Mouse (Mus musculus) v-Abl transformed pro-B cells (cell line): ENCODE data around the gene Mlycd.
"Not testable (repeated sequence)": the region's sequence is repeated elsewhere in the genome, so short reads cannot be mapped to it uniquely, and the experiment has no call there.

ENCODE experiments used
- in situ Hi-C, 2 experiments: fragments of 400-800 bp; cut with MboI; formaldehyde crosslinking; loops; one replicate each; pipeline ENCODE4 v1.15.1; 2025; ENCODE audit not compliant: unreplicated experiment in 2 of 2

Mlycd gene

DNA sequence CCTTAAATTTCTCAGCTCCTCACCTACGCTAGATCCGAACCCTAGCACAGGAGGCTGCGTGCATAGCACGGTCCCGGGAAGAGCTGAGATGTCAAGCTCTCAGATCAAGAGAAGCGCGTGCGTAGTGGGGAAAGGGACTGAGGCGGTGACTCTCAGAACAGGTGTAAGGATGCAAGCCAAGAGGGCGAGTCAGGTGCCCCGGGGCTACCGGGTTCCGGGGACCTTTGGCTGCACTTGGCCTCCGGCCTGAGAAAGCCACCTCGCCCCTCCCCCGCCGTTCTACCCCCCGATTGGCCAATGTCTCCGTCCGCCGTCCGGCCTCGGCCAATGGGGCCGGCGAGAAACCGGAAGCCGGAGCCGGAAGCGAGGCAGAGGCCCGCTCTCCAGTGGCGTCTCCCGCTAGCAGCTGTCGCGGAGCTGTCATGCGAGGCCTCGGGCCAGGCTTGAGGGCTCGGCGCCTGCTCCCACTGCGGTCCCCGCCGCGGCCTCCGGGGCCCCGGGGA lies at the start of gene Mlycd:
Mlycd (plus strand) TSS at position 355 of the 503 bp plus-strand sequence.
- in situ Hi-C loops = no loop called here

DNA sequence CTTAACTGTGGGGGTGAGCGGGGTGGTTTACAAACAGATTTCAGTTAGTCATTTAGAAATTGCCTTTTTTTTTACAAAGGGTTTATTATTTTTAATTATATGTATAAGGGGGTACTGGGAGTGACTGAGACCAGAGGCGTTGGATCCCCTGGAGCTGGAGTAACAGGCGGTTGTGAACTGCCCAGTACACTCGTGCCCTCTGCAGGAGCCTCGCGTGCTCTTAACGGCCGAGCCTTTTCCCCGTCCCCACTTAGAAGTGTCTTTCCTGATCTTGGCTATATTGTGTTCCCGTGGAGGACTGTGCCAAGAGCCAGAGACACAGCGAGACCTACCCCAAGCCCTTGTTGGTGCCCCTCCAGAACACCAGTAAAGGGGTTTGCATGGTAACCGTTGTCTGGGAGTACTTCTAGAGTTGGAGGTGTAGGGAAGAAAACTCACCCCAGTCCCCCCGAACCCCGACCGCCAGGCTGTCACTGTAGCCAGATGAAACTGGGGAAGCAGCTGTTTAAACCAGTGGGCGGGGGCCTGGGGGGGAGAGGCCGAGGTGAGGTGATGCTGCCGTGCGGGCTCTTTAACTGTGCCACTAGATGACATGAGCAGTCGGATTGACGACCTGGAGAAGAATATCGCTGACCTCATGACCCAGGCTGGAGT lies 49.5 kb upstream of the Mlycd start:
- in situ Hi-C loops = no loop called here

DNA sequence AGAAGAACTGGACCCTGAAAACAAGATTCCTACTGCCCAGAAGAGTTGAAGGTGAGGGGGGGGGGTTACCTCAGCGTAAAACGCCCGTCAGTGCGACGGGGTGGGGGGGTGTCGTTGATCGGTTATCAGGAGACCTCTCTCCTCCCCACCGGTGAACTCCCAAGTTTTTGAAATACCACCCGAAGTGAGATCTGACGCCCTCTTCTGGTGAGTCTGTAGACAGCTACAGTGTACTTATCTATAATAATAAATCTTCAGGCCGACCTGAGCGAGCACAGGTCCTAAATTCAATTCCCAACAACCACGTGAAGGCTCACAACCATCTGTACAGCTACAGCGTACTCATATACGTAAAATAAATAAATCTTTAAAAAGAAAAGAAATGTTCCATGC lies 49.0 kb upstream of the Mlycd start:
- in situ Hi-C loops = no loop called here

DNA sequence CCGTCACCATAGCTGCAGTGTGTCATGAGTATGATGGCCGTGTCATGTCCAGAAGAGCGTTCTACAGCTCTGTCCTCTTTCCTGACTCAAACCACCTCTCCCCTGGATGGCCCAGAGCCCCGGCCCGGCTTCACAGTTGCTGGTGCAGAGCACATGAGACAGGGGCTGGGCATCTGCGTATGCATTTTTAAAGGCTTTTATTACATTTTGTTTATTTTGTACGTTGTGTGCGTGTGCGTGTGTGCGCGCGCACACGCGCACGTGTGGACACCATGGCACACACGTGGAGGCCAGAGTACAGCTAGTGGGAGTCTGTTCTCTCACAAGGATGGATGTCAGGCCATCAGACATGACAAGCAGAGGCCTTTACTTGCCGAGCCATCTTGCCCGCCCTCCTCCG lies 43.0 kb upstream of the Mlycd start:
- in situ Hi-C loops = no loop called here

- in situ Hi-C loops = no loop called here
Measured at GRCm38 (mm10) chr8:119352977-119353658, 41.6 kb upstream of the Mlycd start.

DNA sequence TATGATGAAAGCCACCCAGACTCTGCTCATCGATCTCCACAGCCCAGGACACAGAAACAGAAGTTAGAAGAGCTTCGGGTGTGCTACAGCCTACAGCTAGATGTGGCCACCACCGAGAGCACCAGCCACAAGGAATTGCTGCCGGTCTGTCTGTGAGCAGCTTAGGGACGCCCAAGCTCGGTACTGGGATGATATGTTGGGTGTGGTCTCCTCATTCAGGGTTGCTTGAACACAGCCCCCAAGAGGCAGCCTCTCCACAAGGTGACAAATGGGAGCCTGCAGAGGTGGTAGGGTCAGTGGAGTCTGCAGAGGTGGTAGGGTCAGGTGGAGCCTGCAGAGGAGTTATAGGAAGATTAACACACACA lies 41.0 kb upstream of the Mlycd start:
- in situ Hi-C loops = no loop called here

DNA sequence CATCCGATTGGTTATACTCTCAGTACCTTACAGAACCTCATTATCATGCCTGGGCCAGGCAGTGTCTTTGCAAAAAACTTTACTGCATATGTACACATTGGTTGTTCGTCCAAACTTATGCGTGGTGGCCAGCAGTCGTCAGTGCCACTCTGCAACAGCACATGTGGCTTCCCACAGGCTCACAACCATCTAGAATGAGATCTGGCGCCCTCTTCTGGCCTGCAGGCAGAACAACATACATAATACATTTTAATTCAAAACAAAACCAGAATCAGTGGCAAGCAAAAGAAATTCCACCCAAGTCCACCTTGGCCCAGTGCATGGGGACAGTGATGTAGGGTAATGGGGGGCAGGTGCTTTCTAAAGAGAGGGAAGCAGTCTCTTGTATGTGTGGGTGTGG lies 38.0 kb upstream of the Mlycd start:
- in situ Hi-C loops = not testable (repeated sequence)

GRCm38 (mm10) chr8:119358175-119358574 lies 36.5 kb upstream of the Mlycd start:
- in situ Hi-C loops = no loop called here

- in situ Hi-C loops = no loop called here
Measured at GRCm38 (mm10) chr8:119358836-119359235, 35.8 kb upstream of the Mlycd start.

- in situ Hi-C loops = no loop called here
Measured at GRCm38 (mm10) chr8:119360686-119361295, 33.9 kb upstream of the Mlycd start.

GRCm38 (mm10) chr8:119374716-119375115 lies 20.0 kb upstream of the Mlycd start:
- in situ Hi-C loops = not testable (repeated sequence)

- in situ Hi-C loops = no loop called here
Measured at GRCm38 (mm10) chr8:119378476-119378875, 16.2 kb upstream of the Mlycd start.

DNA sequence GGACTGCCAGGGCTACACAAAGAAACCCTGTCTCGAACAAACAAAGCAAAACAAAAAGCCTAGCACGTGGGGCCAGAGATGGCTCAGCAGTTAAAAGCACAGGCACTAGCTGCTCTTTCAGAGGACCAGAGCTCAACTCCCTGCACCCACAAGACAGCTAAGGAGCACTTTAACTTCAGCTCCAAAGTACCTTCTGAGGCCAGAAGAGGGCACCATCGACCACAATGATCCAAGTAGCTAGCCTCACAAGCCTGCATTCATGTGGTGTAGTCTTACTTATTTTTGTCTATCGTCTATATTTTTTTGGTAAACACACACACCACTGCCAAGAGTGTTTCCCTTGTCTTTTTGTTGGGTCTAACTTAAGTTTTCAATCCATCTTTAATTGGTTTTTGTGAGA lies 14.1 kb upstream of the Mlycd start:
- in situ Hi-C loops = loop anchor here (5.0 to 10.0 kb wide), 5 partner anchors 68 to 304 kb away; partner anchors contain the start of gene Taf1c (in 1 of the 2)

GRCm38 (mm10) chr8:119384478-119384877 lies 10.2 kb upstream of the Mlycd start:
- in situ Hi-C loops = loop anchor here (5.0 to 10.0 kb wide), 5 partner anchors 72 to 300 kb away; partner anchors contain the start of gene Taf1c (in 1 of the 2)

DNA sequence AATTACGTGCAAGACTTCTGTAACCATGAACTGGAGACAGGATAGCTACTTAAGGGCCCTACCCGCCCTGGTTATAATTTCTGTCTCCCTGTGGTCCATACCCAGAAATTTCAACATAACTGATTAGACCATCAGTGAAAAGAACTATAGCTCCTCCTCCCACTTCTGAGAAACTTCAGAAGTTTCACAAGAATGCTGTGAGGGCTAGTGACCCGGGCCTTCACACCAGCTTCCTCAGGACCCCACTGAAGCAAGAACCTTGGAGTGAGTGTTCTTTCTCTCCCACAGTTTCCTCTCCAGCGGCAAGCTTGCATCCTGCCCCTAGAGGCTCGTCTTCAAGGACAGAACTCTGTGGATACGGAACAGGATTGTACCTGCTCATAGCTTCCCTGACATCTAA lies 8.8 kb upstream of the Mlycd start:
- in situ Hi-C loops = loop anchor here (10.0 kb wide), 3 partner anchors 161 to 299 kb away; partner anchors contain the start of gene Taf1c (in 1 of the 2)

- in situ Hi-C loops = loop anchor here (10.0 kb wide), 3 partner anchors 162 to 298 kb away; partner anchors contain the start of gene Taf1c (in 1 of the 2)
Measured at GRCm38 (mm10) chr8:119386988-119387387, 7.7 kb upstream of the Mlycd start.

GRCm38 (mm10) chr8:119394097-119394496 lies 581 bp upstream of the Mlycd start:
- in situ Hi-C loops = no loop called here

DNA sequence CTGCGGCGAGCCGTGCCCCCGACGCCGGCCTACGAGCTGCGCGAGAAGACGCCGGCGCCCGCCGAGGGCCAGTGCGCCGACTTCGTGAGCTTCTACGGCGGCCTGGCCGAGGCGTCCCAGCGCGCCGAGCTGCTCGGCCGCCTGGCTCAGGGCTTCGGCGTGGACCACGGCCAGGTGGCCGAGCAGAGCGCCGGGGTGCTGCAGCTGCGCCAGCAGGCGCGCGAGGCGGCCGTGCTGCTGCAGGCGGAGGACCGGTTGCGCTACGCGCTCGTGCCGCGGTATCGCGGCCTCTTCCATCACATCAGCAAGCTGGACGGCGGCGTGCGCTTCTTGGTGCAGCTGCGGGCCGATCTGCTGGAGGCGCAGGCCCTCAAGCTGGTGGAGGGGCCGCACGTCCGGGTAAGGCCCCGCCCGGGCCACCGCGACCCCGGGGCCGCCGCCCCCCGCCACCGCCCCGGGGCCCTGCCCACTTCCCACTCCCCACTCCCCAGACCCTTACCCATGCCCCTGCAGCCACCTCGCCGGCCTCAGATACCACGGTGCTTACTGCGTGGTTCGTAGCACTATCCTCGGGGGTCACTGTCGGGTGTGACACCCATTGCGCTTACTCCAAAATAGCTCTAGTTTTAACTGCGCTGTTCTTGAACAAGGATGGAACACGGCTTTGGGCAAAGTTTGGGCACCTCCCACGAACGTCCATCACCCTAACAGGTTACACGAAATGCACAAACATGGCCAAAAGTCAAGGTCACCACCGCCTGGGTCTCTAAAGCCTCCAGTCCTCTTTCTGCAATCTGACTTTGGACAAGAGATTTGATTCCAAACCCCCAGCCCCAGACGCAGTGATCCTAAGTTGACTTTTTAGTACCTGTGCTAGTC lies 633 bp downstream of the Mlycd start:
- in situ Hi-C loops = no loop called here

GRCm38 (mm10) chr8:119398558-119398957 lies 3.9 kb downstream of the Mlycd start:
- in situ Hi-C loops = no loop called here

- in situ Hi-C loops = no loop called here
Measured at GRCm38 (mm10) chr8:119399255-119399654, 4.6 kb downstream of the Mlycd start.
